Mouse (Mus musculus) left cerebral cortex, postnatal 10 days (tissue): ENCODE measurements at regions not wholly inside any gene's neighbourhood (a gene's known extent, or its start where the extent isn't known, plus 50 kb on each side); places are given as distances from the start of the nearest gene placed in this dataset.

ENCODE experiments used
- DNase-seq, 2 experiments: peaks; one replicate each; pipeline ENCODE4 v3.0.0; 2021 to 2022; ENCODE audit warnings: low spot score in 2 of 2, mixed read lengths in 1 of 2; ENCODE audit errors: extremely low spot score in 1 of 2
- intact Hi-C: fragments of 180-260 bp; cut with DNase I; formaldehyde crosslinking; loops from one replicate; pipeline ENCODE4 v1.15.1; 2025

GRCm38 (mm10) chr16:5569101-5569500 lies 313.3 kb upstream of the Eef2kmt start:
- no peak for DNase-seq
- intact Hi-C loops, result no loop called here

GRCm38 (mm10) chr16:5549026-5549425 lies 293.2 kb upstream of the Eef2kmt start:
- intact Hi-C loops, result no loop called here
- no peak for DNase-seq

DNA sequence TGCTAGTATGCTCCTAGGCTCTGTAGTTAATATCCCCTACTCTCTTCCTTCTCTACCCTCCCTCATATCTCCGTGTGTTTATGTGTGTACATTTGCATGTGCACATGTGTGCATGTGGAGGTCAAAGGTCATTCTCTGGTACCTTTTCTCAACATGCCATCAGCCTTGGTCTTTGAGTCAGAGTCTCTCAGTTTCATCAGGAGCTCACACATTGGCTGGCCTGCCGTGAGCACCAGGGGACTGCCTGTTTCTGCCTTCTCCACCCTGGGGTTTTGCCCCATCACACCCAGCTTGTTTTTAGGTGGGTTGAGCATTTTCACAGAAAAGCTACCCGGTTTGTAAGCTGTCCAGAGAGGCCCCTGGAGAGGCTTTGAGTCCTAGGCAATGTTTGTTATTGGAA lies 292.8 kb upstream of the Eef2kmt start:
- intact Hi-C loops, result no loop called here
- DNase-seq, result no peak

- intact Hi-C loops, result no loop called here
These were observed 291.0 kb upstream of the Eef2kmt start for GRCm38 (mm10) chr16:5546808-5547207.

DNA sequence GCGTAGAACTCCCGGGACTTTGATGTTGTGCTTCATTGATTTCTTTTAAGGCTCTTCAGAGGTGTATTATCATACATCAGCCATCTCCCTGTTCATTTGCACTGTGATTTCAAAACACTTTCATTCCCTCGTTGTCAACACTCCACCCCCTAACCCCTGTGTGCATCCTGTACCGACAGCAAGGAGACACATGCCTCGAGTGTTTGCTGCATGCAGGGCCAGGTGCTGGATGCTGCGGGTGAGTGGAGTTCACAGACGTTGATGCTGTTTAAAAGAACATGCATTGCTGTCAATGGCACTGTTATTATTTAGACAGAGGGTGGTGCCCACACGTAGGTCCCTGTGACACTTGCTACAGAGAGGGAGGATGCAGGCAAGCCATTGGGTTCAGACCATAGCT lies 290.0 kb upstream of the Eef2kmt start:
- DNase-seq, result no peak
- intact Hi-C loops, result no loop called here

More at GRCm38 (mm10) chr16:5546808-5547207, 291.0 kb upstream of the Eef2kmt start:
- DNase-seq, result no peak

- DNase-seq, result no peak
- intact Hi-C loops, result no loop called here
These were observed 288.7 kb upstream of the Eef2kmt start for GRCm38 (mm10) chr16:5544436-5544835.

DNA sequence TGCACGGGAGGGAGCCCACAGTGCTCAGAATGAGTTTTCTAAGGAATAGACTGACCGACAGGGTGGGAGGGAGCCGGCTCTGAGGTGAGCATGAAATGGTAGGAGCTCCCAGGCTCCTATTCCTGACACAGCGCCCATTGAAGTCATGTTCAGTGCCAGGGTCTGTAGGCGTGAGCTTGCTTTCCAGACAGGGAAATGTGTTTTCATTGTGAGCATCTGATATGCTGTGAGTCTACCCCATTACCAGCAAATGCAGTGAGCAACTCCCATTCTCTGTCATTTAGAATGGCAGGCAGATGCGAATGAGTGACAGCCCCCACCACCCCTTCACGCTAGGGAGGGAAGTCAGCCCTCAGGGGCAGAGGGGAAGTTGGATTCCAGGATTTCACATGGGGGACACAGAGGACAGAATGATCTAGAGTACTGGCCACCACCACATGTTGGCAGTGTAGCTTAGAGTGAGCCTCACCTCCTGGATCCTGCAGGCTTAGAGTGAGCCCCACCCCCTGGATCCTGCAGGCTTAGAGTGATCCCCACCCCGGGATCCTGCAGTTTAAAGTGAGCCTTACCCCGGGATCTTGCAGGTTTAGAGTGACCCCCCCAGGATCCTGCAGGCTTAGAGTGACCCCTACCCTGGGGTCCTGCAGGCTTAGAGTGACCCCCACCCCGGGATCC lies 283.2 kb upstream of the Eef2kmt start:
- intact Hi-C loops, result loop anchor here (5.0 to 10.0 kb wide), 3 partner anchors 57 to 343 kb away; no protein-coding TSS in a partner anchor
- DNase-seq, result peak in 1 of 2 experiments; percentile 21

GRCm38 (mm10) chr16:5537286-5538204 lies 281.8 kb upstream of the Eef2kmt start:
- intact Hi-C loops, result loop anchor here (5.0 to 10.0 kb wide), 3 partner anchors 55 to 345 kb away; no protein-coding TSS in a partner anchor
- no peak for DNase-seq

GRCm38 (mm10) chr16:5536515-5536972 lies 280.8 kb upstream of the Eef2kmt start:
- intact Hi-C loops, result loop anchor here (5.0 to 10.0 kb wide), 3 partner anchors 54 to 346 kb away; no protein-coding TSS in a partner anchor
- DNase-seq, result no peak

DNA sequence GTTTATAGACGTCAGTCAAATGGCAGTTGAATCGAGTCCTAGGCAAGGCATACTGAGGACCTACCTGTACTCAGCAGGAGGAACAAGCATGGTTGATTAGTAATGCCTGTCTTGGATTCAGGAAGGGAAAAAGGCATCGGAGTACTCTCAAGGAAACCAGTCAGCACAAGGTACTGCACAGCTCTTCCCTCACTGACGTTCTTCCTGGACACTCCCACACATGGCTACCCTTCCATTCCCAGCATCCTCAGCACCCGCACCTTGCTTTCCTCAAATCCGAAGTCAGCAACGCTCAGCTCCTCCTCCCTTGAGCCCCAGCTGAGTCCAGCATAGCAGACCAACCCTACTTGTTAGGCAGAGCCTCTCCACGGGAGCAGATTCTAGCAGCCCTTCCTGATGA lies 279.6 kb upstream of the Eef2kmt start:
- intact Hi-C loops, result loop anchor here (5.0 to 10.0 kb wide), 3 partner anchors 53 to 347 kb away; no protein-coding TSS in a partner anchor

DNA sequence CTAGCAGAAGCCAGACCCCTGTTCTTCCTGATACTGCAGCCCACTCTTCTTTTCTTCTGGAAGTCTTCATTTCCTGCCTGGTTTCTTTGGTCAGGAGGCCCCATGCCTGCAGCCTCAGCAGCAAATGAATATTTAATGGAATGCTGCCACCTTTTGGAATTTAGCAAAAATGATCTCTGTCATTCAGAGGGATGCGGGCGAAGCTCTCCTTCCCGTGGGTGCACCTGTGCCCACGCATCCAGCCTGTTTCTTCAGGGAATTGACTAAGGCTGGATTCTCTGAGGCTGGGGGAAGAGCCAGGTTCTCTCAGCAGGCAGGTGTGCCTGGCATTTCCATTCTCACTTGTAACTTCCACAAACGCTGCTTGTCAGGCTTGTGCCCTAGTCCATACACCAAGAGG lies 279.1 kb upstream of the Eef2kmt start:
- intact Hi-C loops, result loop anchor here (5.0 to 10.0 kb wide), 3 partner anchors 53 to 347 kb away; no protein-coding TSS in a partner anchor
- DNase-seq, result peak in 1 of 2 experiments; percentile 51

More for the DNA sequence above, 279.6 kb upstream of the Eef2kmt start:
- DNase-seq, result no peak

DNA sequence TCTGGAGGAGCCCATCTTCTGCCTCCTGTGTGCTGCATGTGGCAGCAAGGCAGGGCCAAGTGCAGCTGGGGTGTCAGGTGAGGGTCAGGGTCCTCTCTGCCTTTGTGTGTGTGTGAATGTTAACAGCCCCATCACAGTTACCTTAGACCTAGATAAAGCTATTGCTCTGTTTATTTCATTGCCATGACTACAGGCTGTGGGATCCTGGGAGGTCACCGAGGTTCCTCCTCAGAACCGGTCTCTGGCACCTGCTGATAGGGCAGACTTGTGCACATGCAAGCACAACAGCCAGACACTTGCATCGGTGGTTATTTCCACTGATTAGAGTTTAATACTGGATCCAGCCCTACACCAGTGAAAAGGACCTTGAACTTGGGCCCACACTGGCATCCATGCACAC lies 278.6 kb upstream of the Eef2kmt start:
- DNase-seq, result no peak
- intact Hi-C loops, result loop anchor here (10.0 kb wide), 1 partner anchor 230 kb away; no protein-coding TSS in a partner anchor

DNA sequence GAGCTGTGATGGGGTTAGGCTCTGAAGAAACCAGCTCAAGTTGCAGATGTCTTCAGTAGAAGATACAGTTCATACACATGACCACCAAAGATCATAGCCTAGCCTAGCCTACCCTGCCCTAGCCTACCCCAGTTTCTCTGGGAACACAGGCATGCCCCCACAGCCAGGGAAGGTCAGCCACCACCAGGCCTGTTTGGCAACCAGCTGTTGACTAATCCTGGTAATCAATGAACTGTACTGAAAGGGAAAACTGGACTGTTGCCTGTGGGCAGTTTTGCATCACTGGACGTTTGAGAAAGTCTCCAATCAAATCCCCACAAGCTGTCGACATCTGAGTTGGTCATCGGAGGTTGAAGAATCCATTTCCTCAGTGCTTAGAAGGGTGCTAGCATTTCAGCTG lies 276.5 kb upstream of the Eef2kmt start:
- no peak for DNase-seq

GRCm38 (mm10) chr16:5529823-5530222 lies 274.0 kb upstream of the Eef2kmt start:
- DNase-seq, result no peak
- intact Hi-C loops, result loop anchor here (10.0 kb wide), 1 partner anchor 225 kb away; no protein-coding TSS in a partner anchor

More for the DNA sequence above, 276.5 kb upstream of the Eef2kmt start:
- intact Hi-C loops, result loop anchor here (10.0 kb wide), 1 partner anchor 227 kb away; no protein-coding TSS in a partner anchor

- DNase-seq, result no peak
- intact Hi-C loops, result no loop called here
These were observed 272.2 kb upstream of the Eef2kmt start for GRCm38 (mm10) chr16:5527936-5528335.

GRCm38 (mm10) chr16:5524375-5524774 lies 268.6 kb upstream of the Eef2kmt start:
- intact Hi-C loops, result no loop called here
- no peak for DNase-seq

DNA sequence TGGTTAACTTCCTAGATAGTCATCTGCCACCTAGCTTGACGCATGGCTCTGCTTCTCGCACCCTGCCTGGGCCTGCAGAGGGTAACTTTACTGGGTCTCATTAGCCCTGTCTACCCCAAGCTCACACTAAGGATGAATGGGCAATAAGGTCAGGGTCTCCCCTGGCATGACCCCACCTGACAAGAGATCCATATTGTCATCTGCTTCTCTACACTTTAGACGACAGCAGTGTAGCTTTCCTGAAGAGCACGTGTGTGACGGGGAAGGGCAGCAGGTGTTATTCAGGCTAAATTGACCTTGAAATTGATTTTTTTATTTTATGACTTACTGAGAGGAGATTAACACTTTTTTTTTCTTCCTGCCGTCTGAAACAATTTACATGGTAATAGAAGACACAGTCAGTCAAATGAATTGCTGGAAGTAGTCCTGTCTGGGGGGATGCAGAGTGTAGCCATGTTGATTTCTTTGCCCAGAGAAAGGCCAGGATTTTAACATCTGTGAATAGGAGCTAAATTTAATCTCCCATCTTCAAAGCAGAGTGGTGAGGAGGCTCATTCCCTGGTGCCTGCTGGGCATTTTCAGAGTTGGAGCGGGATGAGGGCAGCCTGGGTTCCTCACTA lies 267.7 kb upstream of the Eef2kmt start:
- DNase-seq, result no peak
- intact Hi-C loops, result no loop called here

DNA sequence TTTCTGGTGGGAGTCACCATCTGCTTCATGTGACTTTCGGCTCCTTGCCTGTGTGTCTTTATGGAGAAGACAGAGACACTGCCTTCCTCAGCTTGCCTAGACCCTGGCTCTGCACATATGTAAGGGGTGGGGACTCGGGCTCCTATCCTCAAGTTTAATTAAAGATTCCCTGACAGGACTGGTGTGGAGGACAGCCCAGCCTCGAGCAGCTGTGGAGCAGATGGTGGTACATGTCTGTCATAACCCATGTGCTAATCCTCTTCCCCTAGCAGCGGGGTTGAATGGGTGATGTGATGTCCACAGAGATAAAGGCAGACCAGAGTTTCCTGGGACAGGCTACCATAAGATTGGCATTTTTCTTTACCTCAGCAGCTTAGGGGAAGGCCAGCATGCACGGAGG lies 262.0 kb upstream of the Eef2kmt start:
- no peak for DNase-seq
- intact Hi-C loops, result no loop called here

DNA sequence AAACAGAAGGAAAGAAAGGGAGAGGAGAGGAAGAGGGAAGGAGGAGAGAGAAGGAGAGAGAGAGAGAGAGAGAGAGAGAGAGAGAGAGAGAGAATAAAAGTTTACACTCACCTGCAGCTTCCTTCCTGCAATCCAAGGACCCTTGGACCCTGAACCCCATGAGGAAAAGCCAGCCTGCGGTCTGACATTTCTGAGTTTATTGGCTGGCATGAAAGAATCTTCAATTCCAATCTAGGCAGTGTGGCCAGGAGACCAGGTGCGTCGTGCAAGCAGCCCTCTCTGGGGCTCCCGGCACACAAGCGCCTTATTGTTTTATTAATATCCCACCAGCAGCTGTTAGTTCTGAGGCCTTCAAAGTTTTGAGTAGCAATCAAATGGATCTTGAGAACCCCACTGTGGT lies 260.1 kb upstream of the Eef2kmt start:
- intact Hi-C loops, result no loop called here
- DNase-seq, result no peak
